8 mouse cellular contexts compared by ENCODE assay signal in genomic region chr11:98327136-98328030, GRCm38 (mm10). TPM values are rescaled to one million over a fixed set of nuclear protein-coding genes. Genes with fewer than 3 reads are reported as not detected.
DNase-seq lines count a peak whose midpoint lies in the region; ATAC-seq and TF ChIP-seq lines count a peak whose summit lies in the region.

No protein-coding gene starts in this region.

- peaks cover 15% of the 10 kb centered on the region for H3K4me1 ChIP-seq in kidney, embryonic 14.5 days (ENCODE audit: control insufficient read depth, insufficient read depth, low read length)
- H3K4me1 ChIP-seq in forebrain, embryonic 15.5 days: peaks cover 50% of the 10 kb centered on the region
- peaks cover 15% of the 10 kb centered on the region; the same call in 1 of the 2 replicates for H3K4me1 ChIP-seq in liver, postnatal 0 days (ENCODE audit: insufficient read depth)

- no peaks in the 10 kb centered on the region for H3K9me3 ChIP-seq in kidney, embryonic 14.5 days (ENCODE audit: control insufficient read depth, low read length)
- no peaks in the 10 kb centered on the region for H3K9me3 ChIP-seq in forebrain, embryonic 15.5 days
- no peaks in the 10 kb centered on the region for H3K9me3 ChIP-seq in liver, postnatal 0 days (ENCODE audit: low read length)

- peak overlapping the region; percentile 23 for H3K4me3 ChIP-seq in kidney, embryonic 14.5 days (ENCODE audit: low read length)
- peak overlapping the region; percentile 48 for H3K4me3 ChIP-seq in forebrain, embryonic 15.5 days
- H3K4me3 ChIP-seq in liver, postnatal 0 days (ENCODE audit: low read depth, low read length): peak overlapping the region; percentile 31

- no peak overlapping the region for H3K9ac ChIP-seq in kidney, embryonic 14.5 days (ENCODE audit: low read depth, low read length)
- H3K9ac ChIP-seq in forebrain, embryonic 15.5 days (replicated peaks): peak overlapping the region; percentile 64
- H3K9ac ChIP-seq in liver, postnatal 0 days (replicated peaks): no peak overlapping the region

- peak overlapping the region; percentile 18 for H3K4me2 ChIP-seq in kidney, embryonic 14.5 days (replicated peaks; ENCODE audit: low read depth, low read length)
- peak overlapping the region; percentile 40 for H3K4me2 ChIP-seq in forebrain, embryonic 15.5 days (replicated peaks)
- H3K4me2 ChIP-seq in liver, postnatal 0 days (ENCODE audit: low read depth, low read length): peak overlapping the region; percentile 42

- H3K27ac ChIP-seq in kidney, embryonic 14.5 days (ENCODE audit: low read depth, low read length): no peak overlapping the region
- H3K27ac ChIP-seq in forebrain, embryonic 15.5 days (replicated peaks): peak overlapping the region; percentile 97
- H3K27ac ChIP-seq in liver, postnatal 0 days (ENCODE audit: low read depth): no peak overlapping the region

- no peaks in the 10 kb centered on the region for H3K36me3 ChIP-seq in kidney, embryonic 14.5 days (ENCODE audit: control insufficient read depth, insufficient read depth, low read length)
- no peaks in the 10 kb centered on the region for H3K36me3 ChIP-seq in forebrain, embryonic 15.5 days
- no peaks in the 10 kb centered on the region for H3K36me3 ChIP-seq in liver, postnatal 0 days (replicated peaks; ENCODE audit: insufficient read depth, low read length)

- no peak for ATAC-seq in kidney, embryonic 14.5 days (ENCODE audit: low FRiP score, low TSS enrichment)
- no peak for ATAC-seq in forebrain, embryonic 15.5 days (replicated peaks)
- no peak for ATAC-seq in liver, postnatal 0 days

- WGBS in kidney, embryonic 14.5 days: under 1% methylated on average over 84 of the region's 97 CpGs
- under 1% methylated on average over 97 of the region's 97 CpGs for WGBS in forebrain, embryonic 15.5 days
- WGBS in liver, postnatal 0 days (ENCODE audit: insufficient replicate concordance): 3% methylated on average over 85 of the region's 97 CpGs

- DNase-seq in kidney, postnatal 10 days: no peak
- peak; percentile 47 for DNase-seq in brain, embryonic 14.5 days (ENCODE audit: low read depth)
- no peak for DNase-seq in liver, postnatal 0 days
- no peak for DNase-seq in urinary bladder, postnatal 36 days (ENCODE audit: low spot score in 2 of 2)
- no peak for DNase-seq in adrenal gland, postnatal 10 days
- no peak for DNase-seq in left cerebral cortex, postnatal 10 days (ENCODE audit: extremely low spot score in 1 of 2, low spot score in 2 of 2)

- H3K27me3 ChIP-seq in kidney, embryonic 14.5 days (ENCODE audit: control insufficient read depth, insufficient read depth, low read length): peaks cover 99% of the 10 kb centered on the region
- H3K27me3 ChIP-seq in forebrain, embryonic 15.5 days: peaks cover 63% of the 10 kb centered on the region
- peaks cover 99% of the 10 kb centered on the region for H3K27me3 ChIP-seq in liver, postnatal 0 days (ENCODE audit: insufficient read depth, low read length)

- no peak for TF ChIP-seq POLR2A in brain, embryonic 14.5 days (IDR thresholded peaks at IDR 0.05; ENCODE audit: borderline replicate concordance, extremely low read depth, insufficient read depth, insufficient read length, poor library complexity, severe bottlenecking)

- TF ChIP-seq EP300 in liver, postnatal 0 days (IDR thresholded peaks at IDR 0.05; ENCODE audit: low read depth): no peak

- TF ChIP-seq CTCF in brain, embryonic 14.5 days (IDR thresholded peaks at IDR 0.05; ENCODE audit: borderline replicate concordance, extremely low read depth, insufficient read depth, insufficient read length): no peak
- TF ChIP-seq CTCF in liver, postnatal 0 days (IDR thresholded peaks at IDR 0.05; ENCODE audit: low read depth): no peak

- intact Hi-C loops in left cerebral cortex, postnatal 10 days (cut with DNase I): no loop called here

RNA-seq across cellular contexts. Expression of gene Neurod2, which starts 2.1 kb away (rescaled TPM):
- polyA plus RNA-seq in kidney, embryonic 14.5 days (2014; fragmentation: Nextera tagmentation; extraction: Ambion mirVana): not detected in 2 replicates
- polyA plus RNA-seq in brain, embryonic 14.5 days (2012; rRNA removed): 52.0 and 101 TPM in 2 replicates
- polyA plus RNA-seq in forebrain, embryonic 15.5 days (2015; fragmentation: Nextera tagmentation; extraction: Ambion mirVana): 142 and 148 TPM in 2 replicates
- not detected in 2 replicates for polyA plus RNA-seq in liver, postnatal 0 days (2015; fragmentation: Nextera tagmentation; extraction: Ambion mirVana)
- total RNA-seq in adrenal gland, postnatal 10 days (2021): not detected
- 10 to 100 TPM; 63.4 to 67.0 TPM for total RNA-seq in left cerebral cortex, postnatal 10 days (2021)

RNA-seq across cellular contexts. Expression of gene Ppp1r1b, which starts 20.8 kb away (rescaled TPM):
- 0.87 and 1.7 TPM in 2 replicates for polyA plus RNA-seq in kidney, embryonic 14.5 days (2014; fragmentation: Nextera tagmentation; extraction: Ambion mirVana)
- 6.9 and 18.2 TPM in 2 replicates for polyA plus RNA-seq in brain, embryonic 14.5 days (2012; rRNA removed)
- 49.6 and 60.4 TPM in 2 replicates for polyA plus RNA-seq in forebrain, embryonic 15.5 days (2015; fragmentation: Nextera tagmentation; extraction: Ambion mirVana)
- 5.4 and 6.6 TPM in 2 replicates for polyA plus RNA-seq in liver, postnatal 0 days (2015; fragmentation: Nextera tagmentation; extraction: Ambion mirVana)
- total RNA-seq in adrenal gland, postnatal 10 days (2021): 1 to 10 TPM in 1 of 2 experiments, under 1 TPM in 1; 1.00 to 1.7 TPM
- 100 to 1,000 TPM in 1 of 2 experiments, 10 to 100 TPM in 1; 59.5 to 126 TPM for total RNA-seq in left cerebral cortex, postnatal 10 days (2021)

RNA-seq across cellular contexts. Expression of gene Stard3, which starts 30.8 kb away (rescaled TPM):
- polyA plus RNA-seq in kidney, embryonic 14.5 days (2014; fragmentation: Nextera tagmentation; extraction: Ambion mirVana): 34.9 and 42.0 TPM in 2 replicates
- polyA plus RNA-seq in brain, embryonic 14.5 days (2012; rRNA removed): 66.1 and 124 TPM in 2 replicates
- polyA plus RNA-seq in forebrain, embryonic 15.5 days (2015; fragmentation: Nextera tagmentation; extraction: Ambion mirVana): 53.2 and 56.5 TPM in 2 replicates
- polyA plus RNA-seq in liver, postnatal 0 days (2015; fragmentation: Nextera tagmentation; extraction: Ambion mirVana): 14.5 and 15.4 TPM in 2 replicates
- total RNA-seq in adrenal gland, postnatal 10 days (2021): 10 to 100 TPM; 25.3 to 25.6 TPM
- total RNA-seq in left cerebral cortex, postnatal 10 days (2021): 10 to 100 TPM; 19.8 to 20.2 TPM

RNA-seq across cellular contexts. Expression of gene Tcap, which starts 56.2 kb away (rescaled TPM):
- 1.3 and 2.3 TPM in 2 replicates for polyA plus RNA-seq in kidney, embryonic 14.5 days (2014; fragmentation: Nextera tagmentation; extraction: Ambion mirVana)
- 0.38 and 0.48 TPM in 2 replicates for polyA plus RNA-seq in brain, embryonic 14.5 days (2012; rRNA removed)
- polyA plus RNA-seq in forebrain, embryonic 15.5 days (2015; fragmentation: Nextera tagmentation; extraction: Ambion mirVana): 0.18 and 0.20 TPM in 2 replicates
- 0.26 and 6.0 TPM in 2 replicates for polyA plus RNA-seq in liver, postnatal 0 days (2015; fragmentation: Nextera tagmentation; extraction: Ambion mirVana)
- 100 to 1,000 TPM in 1 of 2 experiments, 10 to 100 TPM in 1; 18.1 to 119 TPM for total RNA-seq in adrenal gland, postnatal 10 days (2021)
- 1 to 10 TPM; 5.4 to 6.9 TPM for total RNA-seq in left cerebral cortex, postnatal 10 days (2021)

RNA-seq across cellular contexts. Expression of gene Pnmt, which starts 58.9 kb away (rescaled TPM):
- polyA plus RNA-seq in kidney, embryonic 14.5 days (2014; fragmentation: Nextera tagmentation; extraction: Ambion mirVana): 0.84 and 2.2 TPM in 2 replicates
- polyA plus RNA-seq in brain, embryonic 14.5 days (2012; rRNA removed): 0.88 and 1.6 TPM in 2 replicates
- 0.42 and 0.70 TPM in 2 replicates for polyA plus RNA-seq in forebrain, embryonic 15.5 days (2015; fragmentation: Nextera tagmentation; extraction: Ambion mirVana)
- not detected in 2 replicates for polyA plus RNA-seq in liver, postnatal 0 days (2015; fragmentation: Nextera tagmentation; extraction: Ambion mirVana)
- total RNA-seq in adrenal gland, postnatal 10 days (2021): 100 to 1,000 TPM; 442 to 819 TPM
- 1 to 10 TPM in 1 of 2 experiments, under 1 TPM in 1; 0.61 to 1.1 TPM for total RNA-seq in left cerebral cortex, postnatal 10 days (2021)

Comparison
In these comparisons a context has a peak if more than half of its experiments do, and no peak if none do; other contexts are left out.
1. RNA of gene Neurod2, which starts 2.1 kb away (polyA plus RNA-seq): 142 to 148 TPM in forebrain, embryonic 15.5 days and 52.0 to 101 TPM in brain, embryonic 14.5 days; not detected in kidney, embryonic 14.5 days and not detected in liver, postnatal 0 days; every median in the first group is over 10 times any median in the second.
2. Peak in every context shown above with its lines, with median percentiles within 50 percentile points of each other: H3K4me2 ChIP-seq and H3K4me3 ChIP-seq.